ENCODE assay signal across 28 mouse cellular contexts in genomic region chr3:98299391-98300100, GRCm38 (mm10). TPM values are rescaled to one million over a fixed set of nuclear protein-coding genes. Genes with fewer than 3 reads are reported as not detected.
A peak's percentile ranks its signal among the peaks of the same experiment; 100 is the strongest.
DNase-seq lines count a peak whose midpoint lies in the region; ATAC-seq and TF ChIP-seq lines count a peak whose summit lies in the region.
"Had no signal": no experiment of that assay in that cellular context is flagged by ENCODE, and none has a peak within 500 bp of the region (broad histone marks: within the 10 kb centered on the region; RNA-seq: fewer than 3 reads in every experiment).

No protein-coding gene starts in this region.

- no peak overlapping the region for H3K4me3 ChIP-seq in midbrain, postnatal 0 days (ENCODE audit: low read depth, low read length)
- H3K4me3 ChIP-seq: embryonic facial prominence, embryonic 10.5 days; embryonic facial prominence, embryonic 13.5 days; erythroblast, embryonic 14.5 days; forebrain, embryonic 12.5 days; forebrain, embryonic 15.5 days; hindbrain, embryonic 10.5 days; hindbrain, embryonic 13.5 days had no signal

- H3K36me3 ChIP-seq in midbrain, postnatal 0 days (ENCODE audit: insufficient read depth, low read length) = no peaks in the 10 kb centered on the region
- H3K36me3 ChIP-seq: embryonic facial prominence, embryonic 10.5 days; embryonic facial prominence, embryonic 13.5 days; forebrain, embryonic 12.5 days; forebrain, embryonic 15.5 days; G1E; hindbrain, embryonic 13.5 days had no signal

- TF ChIP-seq CTCF in midbrain, postnatal 0 days (IDR thresholded peaks at IDR 0.05) = no peak

- peak; percentile 55 for DNase-seq in heart, adult 11 months
- DNase-seq in heart, postnatal 36 days = no peak
- DNase-seq in MEL-GATA-1-ER (ENCODE audit: extremely low read depth, low read depth) = peak; percentile 100
- DNase-seq in adrenal gland, adult (ENCODE audit: inconsistent age in 2 of 2, low spot score in 1 of 2) = no peak
- no peak for DNase-seq in midbrain, postnatal 0 days (ENCODE audit: low spot score)
- DNase-seq: adrenal gland, postnatal 10 days; adrenal gland, postnatal 36 days; B cell, adult 2 months; cerebellum, adult 2 months; cerebellum, adult 9-11 months; cerebellum, postnatal 25 days; embryo, embryonic 11 days; gastrocnemius, postnatal 25 days had no signal

- H3K27ac ChIP-seq in midbrain, postnatal 0 days (ENCODE audit: low read depth, low read length) = no peak overlapping the region
- H3K27ac ChIP-seq: embryonic facial prominence, embryonic 10.5 days; embryonic facial prominence, embryonic 13.5 days; forebrain, embryonic 12.5 days; forebrain, embryonic 15.5 days; hindbrain, embryonic 10.5 days; hindbrain, embryonic 13.5 days; hindbrain, postnatal 0 days had no signal

- H3K9ac ChIP-seq in midbrain, postnatal 0 days (replicated peaks; ENCODE audit: low read length, poor library complexity, severe bottlenecking) = no peak overlapping the region
- H3K9ac ChIP-seq: embryonic facial prominence, embryonic 13.5 days; forebrain, embryonic 12.5 days; forebrain, embryonic 15.5 days; hindbrain, embryonic 13.5 days had no signal

- H3K9me3 ChIP-seq in midbrain, postnatal 0 days (ENCODE audit: low read length) = no peaks in the 10 kb centered on the region
- H3K9me3 ChIP-seq: embryonic facial prominence, embryonic 13.5 days; forebrain, embryonic 12.5 days; forebrain, embryonic 15.5 days; hindbrain, embryonic 13.5 days had no signal

- 94% methylated on average over 1 of the region's 1 CpGs for WGBS in midbrain, postnatal 0 days

- no peaks in the 10 kb centered on the region for H3K27me3 ChIP-seq in midbrain, postnatal 0 days (ENCODE audit: insufficient read depth, low read length)
- H3K27me3 ChIP-seq: CH12.LX; embryonic facial prominence, embryonic 13.5 days; forebrain, embryonic 12.5 days; forebrain, embryonic 15.5 days; hindbrain, embryonic 13.5 days had no signal

- ATAC-seq in megakaryocyte progenitor cell, adult 5-6 weeks (replicated peaks; ENCODE audit: poor library complexity) = peak; percentile 73
- ATAC-seq in midbrain, postnatal 0 days (ENCODE audit: low FRiP score) = no peak
- ATAC-seq: activated CD4-positive, CD25-positive, alpha-beta regulatory T cell, adult 4 months; forebrain, embryonic 15.5 days; hindbrain, postnatal 0 days; inflammation-experienced regulatory T-cells, adult 6 months; intestine, embryonic 16.5 days had no signal

- no peaks in the 10 kb centered on the region for H3K4me1 ChIP-seq in midbrain, postnatal 0 days (ENCODE audit: insufficient read depth, low read length)
- H3K4me1 ChIP-seq: embryonic facial prominence, embryonic 10.5 days; embryonic facial prominence, embryonic 13.5 days; forebrain, embryonic 12.5 days; forebrain, embryonic 15.5 days; hindbrain, embryonic 10.5 days; hindbrain, embryonic 13.5 days had no signal

- intact Hi-C loops in heart, postnatal 36 days (cut with DNase I) = no loop called here

- no peak overlapping the region for H3K4me2 ChIP-seq in midbrain, postnatal 0 days (ENCODE audit: low read depth, low read length, poor library complexity, severe bottlenecking)
- H3K4me2 ChIP-seq: embryonic facial prominence, embryonic 13.5 days; forebrain, embryonic 12.5 days; forebrain, embryonic 15.5 days; heart, embryonic 11.5 days; hindbrain, embryonic 13.5 days had no signal

RNA-seq across cellular contexts. Expression of gene Hmgcs2, which starts 19.3 kb away (rescaled TPM):
- 10 to 100 TPM; 26.0 to 27.1 TPM for total RNA-seq in heart, postnatal 36 days (2021)
- total RNA-seq in megakaryocyte progenitor cell, adult 5-6 weeks (2015) = 0.12 and 0.27 TPM in 2 replicates
- 0.21 and 0.54 TPM in 2 replicates for total RNA-seq in megakaryocyte progenitor cell, adult 5-6 weeks (2017)
- total RNA-seq in midbrain, postnatal 0 days (2014; rRNA removed) = 22.3 and 24.8 TPM in 2 replicates
- polyA plus RNA-seq in midbrain, postnatal 0 days (2015; fragmentation: Nextera tagmentation; extraction: Ambion mirVana) = 36.3 and 40.4 TPM in 2 replicates
- total RNA-seq: CH12.LX, G1E had no signal
- polyA plus RNA-seq: activated CD4-positive, CD25-positive, alpha-beta regulatory T cell, adult 4 months; G1E; inflammation-experienced regulatory T-cells, adult 6 months had no signal

RNA-seq across cellular contexts. Expression of gene Phgdh, which starts 40.2 kb away (rescaled TPM):
- 1 to 10 TPM; 1.9 to 2.1 TPM for total RNA-seq in heart, postnatal 36 days (2021)
- total RNA-seq in megakaryocyte progenitor cell, adult 5-6 weeks (2015) = 108 and 138 TPM in 2 replicates
- 493 and 521 TPM in 2 replicates for total RNA-seq in megakaryocyte progenitor cell, adult 5-6 weeks (2017)
- total RNA-seq in midbrain, postnatal 0 days (2014; rRNA removed) = 182 and 206 TPM in 2 replicates
- 148 and 171 TPM in 2 replicates for polyA plus RNA-seq in midbrain, postnatal 0 days (2015; fragmentation: Nextera tagmentation; extraction: Ambion mirVana)
- total RNA-seq: G1E had no signal
- polyA plus RNA-seq: G1E had no signal

Comparison
In these comparisons a context has a peak if more than half of its experiments do, and no peak if none do; other contexts are left out.
1. DNase-seq: peak in heart, adult 11 months (single experiment) and MEL-GATA-1-ER (single experiment); none in heart, postnatal 36 days (0 of 2), adrenal gland, adult (0 of 2) and midbrain, postnatal 0 days (single experiment).
2. RNA of gene Hmgcs2, which starts 19.3 kb away (total RNA-seq): 26.0 to 27.1 TPM in heart, postnatal 36 days and 22.3 to 24.8 TPM in midbrain, postnatal 0 days; 0.12 to 0.54 TPM in megakaryocyte progenitor cell, adult 5-6 weeks; every median in the first group is over 10 times any median in the second.
3. RNA of gene Phgdh, which starts 40.2 kb away (total RNA-seq): 108 to 521 TPM in megakaryocyte progenitor cell, adult 5-6 weeks and 182 to 206 TPM in midbrain, postnatal 0 days; 1.9 to 2.1 TPM in heart, postnatal 36 days; every median in the first group is over 10 times any median in the second.